Mouse (Mus musculus) C2C12 (cell line): ENCODE data around the gene Fam20b. TPM values are rescaled to one million over a fixed set of nuclear protein-coding genes. Genes with fewer than 3 reads are reported as not detected.

ENCODE experiments used
- H3K27me3 ChIP-seq: one replicate; pipeline ENCODE4 v1.6.1; 2011; ENCODE audit not compliant: control insufficient read depth, insufficient read depth, insufficient read length
- H3K36me3 ChIP-seq: one replicate; pipeline ENCODE4 v1.6.1; 2011; ENCODE audit not compliant: control insufficient read depth, insufficient read depth
- H3K4me3 ChIP-seq: one replicate; pipeline ENCODE4 v1.5.1; 2011; ENCODE audit warnings: mild to moderate bottlenecking, control low read depth; ENCODE audit not compliant: poor library complexity, insufficient read depth, severe bottlenecking
- H3K79me2 ChIP-seq: one replicate; pipeline ENCODE4 v1.6.1; 2011; ENCODE audit not compliant: control insufficient read depth, insufficient read depth
- H3K79me3 ChIP-seq: one replicate; pipeline ENCODE4 v1.6.1; 2011; ENCODE audit warnings: low read depth, control low read depth
- H3ac ChIP-seq: one replicate; pipeline ENCODE3; 2011; ENCODE audit warnings: low read depth; ENCODE audit not compliant: control insufficient read depth, insufficient read length
- CEBPB ChIP-seq: IDR thresholded peaks from one replicate; pipeline ENCODE4 v1.6.1; 2011; ENCODE audit warnings: low read depth, mild to moderate bottlenecking, control low read depth, moderate library complexity
- CTCF ChIP-seq: IDR thresholded peaks from one replicate; pipeline ENCODE4 v1.5.1; 2011; ENCODE audit not compliant: control insufficient read depth, insufficient read depth, insufficient read length
- FOSL1 ChIP-seq: IDR thresholded peaks from one replicate; pipeline ENCODE4 v1.8.0; 2011; ENCODE audit warnings: mild to moderate bottlenecking, low read length; ENCODE audit not compliant: poor library complexity, insufficient read depth, severe bottlenecking
- MAX ChIP-seq: IDR thresholded peaks from one replicate; pipeline ENCODE4 v1.6.1; 2011; ENCODE audit warnings: mild to moderate bottlenecking, control low read depth
- MYOD1 ChIP-seq: IDR thresholded peaks from one replicate; pipeline ENCODE4 v1.6.1; 2011; ENCODE audit warnings: low read depth; ENCODE audit not compliant: control insufficient read depth, insufficient read length
- MYOG ChIP-seq: IDR thresholded peaks from one replicate; pipeline ENCODE4 v1.6.1; 2011; ENCODE audit not compliant: control insufficient read depth, insufficient read length; ENCODE audit errors: extremely low read depth
- USF1 ChIP-seq: IDR thresholded peaks from one replicate; pipeline ENCODE4 v1.6.1; 2011; ENCODE audit warnings: low read depth, mild to moderate bottlenecking, control low read depth, moderate library complexity
- polyA plus RNA-seq: library from polyadenylated mRNA; unstranded; fragments of >200 nt; fragmentation: generic; extraction: Trizol; gene quantifications from one replicate; pipeline ENCODE4 v1.2.1, GENCODE M21; 2012; ENCODE audit warnings: missing spikeins

Gene Fam20b
- polyA plus RNA-seq, 1 experiment = 19.9 TPM

- Histone ChIP-seq H3K4me3 (no peak overlapping the region), H3K27me3 (no peaks in the 10 kb centered on the region), H3ac (no peak overlapping the region), H3K79me3 (no peaks in the 10 kb centered on the region), H3K36me3 (peaks cover 36% of the 10 kb centered on the region), H3K79me2 (no peaks in the 10 kb centered on the region)
- TF ChIP-seq MAX = no peak
- TF ChIP-seq CEBPB = no peak
- TF ChIP-seq MYOG = no peak
- no peak for TF ChIP-seq USF1
- no peak for TF ChIP-seq FOSL1
- no peak for TF ChIP-seq CTCF
- TF ChIP-seq MYOD1 = no peak
Observed at GRCm38 (mm10) chr1:156652189-156652822, 66.6 kb downstream of the Fam20b start.

GRCm38 (mm10) chr1:156650631-156651030 is 68.3 kb downstream of the Fam20b start:
- TF ChIP-seq CTCF (no peak), MYOG (no peak), MAX (no peak)
- Histone ChIP-seq H3K4me3 (no peak overlapping the region), H3K79me2 (peaks cover 5% of the 10 kb centered on the region), H3K79me3 (no peaks in the 10 kb centered on the region), H3K27me3 (no peaks in the 10 kb centered on the region), H3ac (no peak overlapping the region), H3K36me3 (peaks cover 39% of the 10 kb centered on the region)

DNA sequence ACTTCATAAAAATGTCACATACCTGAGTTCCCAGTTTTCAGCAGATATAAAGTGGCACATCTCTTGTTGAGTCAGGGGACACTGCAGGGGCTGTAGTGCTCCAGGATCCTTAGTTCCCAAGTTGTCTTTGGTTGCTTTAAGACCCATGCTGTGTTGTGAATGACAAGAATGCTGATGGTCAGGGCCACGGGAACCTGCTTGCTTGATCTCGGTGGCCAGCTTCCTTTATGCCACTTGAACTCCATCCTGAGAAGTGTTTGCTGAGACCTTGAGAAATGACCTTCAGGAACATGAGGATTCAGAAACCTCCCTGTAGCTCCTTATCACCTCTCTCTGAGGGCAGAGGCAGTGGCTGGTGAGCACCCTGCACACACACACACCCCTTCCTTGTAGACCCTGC is 70.2 kb downstream of the Fam20b start:
- Histone ChIP-seq H3K36me3 (peaks cover 42% of the 10 kb centered on the region), H3K79me2 (peaks cover 6% of the 10 kb centered on the region), H3K79me3 (no peaks in the 10 kb centered on the region), H3K27me3 (no peaks in the 10 kb centered on the region), H3K4me3 (no peak overlapping the region), H3ac (no peak overlapping the region)
- TF ChIP-seq CEBPB = no peak

DNA sequence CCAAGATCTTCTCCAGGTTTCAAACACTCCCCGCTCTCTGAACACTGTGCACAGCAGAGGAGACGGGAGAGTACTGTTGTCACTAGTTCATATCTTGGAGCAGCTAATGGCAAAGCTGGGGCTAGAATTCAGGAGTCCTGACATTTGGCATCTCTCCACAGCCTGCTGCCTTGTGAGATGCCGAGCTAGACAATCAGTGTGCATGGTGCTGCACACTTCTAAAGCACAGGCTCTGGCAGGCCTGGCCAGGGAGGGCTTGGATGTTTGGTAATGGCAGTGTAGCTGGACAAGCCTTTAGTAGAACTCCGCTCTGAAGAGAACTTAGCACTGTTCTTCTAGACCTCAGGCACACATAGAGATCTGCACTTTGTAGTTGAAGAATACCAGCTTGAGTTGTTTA is 72.9 kb downstream of the Fam20b start:
- Histone ChIP-seq H3ac (no peak overlapping the region), H3K36me3 (peaks cover 61% of the 10 kb centered on the region), H3K4me3 (no peak overlapping the region), H3K79me2 (peaks cover 20% of the 10 kb centered on the region), H3K27me3 (no peaks in the 10 kb centered on the region), H3K79me3 (peaks cover 3% of the 10 kb centered on the region)
- TF ChIP-seq MAX (no peak), MYOG (no peak), MYOD1 (no peak), CTCF (no peak), CEBPB (no peak), FOSL1 (no peak), USF1 (no peak)

DNA sequence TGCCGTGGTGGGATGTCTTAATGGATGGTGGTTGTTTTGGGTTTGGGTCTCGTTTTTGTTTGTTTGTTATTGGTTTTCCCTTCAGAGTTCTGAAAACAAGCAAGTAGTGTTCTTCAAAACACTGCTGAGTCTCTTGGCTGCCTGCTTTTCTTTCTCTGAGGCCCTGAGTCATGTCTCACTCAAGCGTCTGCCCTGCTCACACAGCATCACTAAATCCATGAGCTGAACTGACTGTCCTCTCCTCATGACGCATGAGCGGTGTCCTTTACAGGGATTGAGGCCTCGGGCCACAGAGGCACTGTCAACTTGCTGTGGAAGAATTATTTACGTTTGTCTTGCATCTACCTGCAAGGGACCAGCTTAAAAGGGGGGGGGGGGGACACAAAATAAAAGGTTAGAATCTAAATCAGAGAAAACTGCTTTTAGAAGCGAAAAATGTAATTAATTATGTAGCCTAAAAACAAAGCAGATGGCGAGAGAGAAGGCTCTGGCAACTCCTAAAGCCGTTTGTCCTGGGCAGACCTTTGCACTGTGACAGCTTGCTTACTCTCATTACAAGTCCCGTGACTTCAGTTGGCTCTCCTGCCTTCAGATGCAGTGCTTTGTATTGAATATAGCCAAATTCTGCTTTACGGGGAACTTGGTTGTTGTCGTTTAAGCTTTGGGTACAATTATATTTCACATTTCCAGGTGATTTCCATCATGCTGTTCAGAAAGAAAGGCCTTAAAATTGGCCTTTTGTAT is 73.9 kb downstream of the Fam20b start:
- TF ChIP-seq FOSL1 (no peak), USF1 (no peak), MYOG (no peak), CTCF (no peak), CEBPB (no peak), MYOD1 (no peak), MAX (no peak)
- no peaks in the 10 kb centered on the region for H3K27me3 ChIP-seq
- no peak overlapping the region for H3K4me3 ChIP-seq
- peaks cover 25% of the 10 kb centered on the region for H3K79me2 ChIP-seq
- H3K79me3 ChIP-seq = peaks cover 3% of the 10 kb centered on the region
- H3ac ChIP-seq = no peak overlapping the region
- H3K36me3 ChIP-seq = peaks cover 64% of the 10 kb centered on the region

GRCm38 (mm10) chr1:156644061-156644460 is 74.8 kb downstream of the Fam20b start:
- Histone ChIP-seq H3K27me3 (no peaks in the 10 kb centered on the region), H3K79me2 (peaks cover 25% of the 10 kb centered on the region), H3K79me3 (peaks cover 3% of the 10 kb centered on the region), H3K4me3 (no peak overlapping the region), H3ac (no peak overlapping the region), H3K36me3 (peaks cover 68% of the 10 kb centered on the region)
- TF ChIP-seq MYOG (no peak), MAX (no peak), CEBPB (no peak), MYOD1 (no peak), FOSL1 (no peak), CTCF (no peak), USF1 (no peak)
